Mouse (Mus musculus) cerebellum, adult 2 months (tissue): Measurements from ENCODE around the gene Mgat2.

Source experiments
- CTCF ChIP-seq: fragments of 200-500 bp; IDR thresholded peaks from 2 replicates; pipeline ENCODE4 v1.5.1; 2011; ENCODE audit warnings: low read depth, mild to moderate bottlenecking, control low read depth, low read length, moderate library complexity, borderline replicate concordance; ENCODE audit not compliant: insufficient read depth
- POLR2A ChIP-seq: fragments of 200-500 bp; IDR thresholded peaks from 2 replicates; pipeline ENCODE4 v1.6.1; 2011; ENCODE audit warnings: low read length, control low read depth, borderline replicate concordance; ENCODE audit not compliant: insufficient read depth

GRCm38 (mm10) chr12:69216587-69216986 lies 32.6 kb downstream of the Mgat2 start:
- TF ChIP-seq CTCF (no peak), POLR2A (no peak)
